Mouse (Mus musculus): ENCODE results near the gene Magea1. TPM values are rescaled to one million over a fixed set of nuclear protein-coding genes. Genes with fewer than 3 reads are reported as not detected.
"Not testable (repeated sequence)": the region's sequence is repeated elsewhere in the genome, so short reads cannot be mapped to it uniquely, and the experiment has no call there.

Magea1 gene
- polyA plus RNA-seq (2012; rRNA removed): not detected in 2 replicates
- not detected in 2 replicates for polyA plus RNA-seq (2014; fragmentation: Nextera tagmentation; extraction: Ambion mirVana)

DNA sequence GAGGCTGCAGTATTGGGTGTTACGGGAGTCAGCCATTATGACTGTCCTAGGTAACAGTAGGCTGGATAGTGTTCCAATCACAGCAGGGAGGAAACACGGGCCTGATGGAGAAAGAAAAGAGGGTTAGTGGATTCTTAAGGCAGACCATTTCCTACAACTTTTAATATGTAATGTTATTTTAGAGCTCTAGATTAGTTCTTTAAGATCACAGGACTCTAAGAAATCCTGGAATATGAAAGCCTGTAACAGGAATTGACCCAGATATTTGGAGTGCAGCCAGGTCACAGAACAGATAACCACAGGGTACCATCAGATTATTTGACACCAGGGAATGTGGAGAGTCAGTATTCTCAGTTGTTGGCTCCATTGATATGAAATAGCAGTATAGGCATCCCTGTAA lies at the start of gene Magea1:
Gene Magea1 (minus strand): TSS at position 101 of the 400 bp plus-strand sequence.
- H3K4me2 ChIP-seq (ENCODE audit: low read depth); H3K27me3 ChIP-seq (ENCODE audit: control insufficient read depth, insufficient read depth, low read length); H3K4me3 ChIP-seq (ENCODE audit: insufficient read depth in 1 of 2, low read depth in 2 of 2, low read length in 2 of 2); H3K9me3 ChIP-seq (ENCODE audit: control insufficient read depth, low read length); H3K9ac ChIP-seq (replicated peaks); H3K27ac ChIP-seq; ATAC-seq (ENCODE audit: insufficient read depth); H3K36me3 ChIP-seq (replicated peaks; ENCODE audit: control insufficient read depth, insufficient read depth, low read depth); H3K4me1 ChIP-seq (replicated peaks; ENCODE audit: control insufficient read depth in 2 of 2, insufficient read depth in 2 of 2, low read length in 1 of 2); DNase-seq (ENCODE audit: low read depth in 3 of 3, low spot score in 3 of 3): not testable (repeated sequence)
- 78% methylated on average over 1 of the region's 2 CpGs for WGBS (ENCODE audit: insufficient replicate concordance)

DNA sequence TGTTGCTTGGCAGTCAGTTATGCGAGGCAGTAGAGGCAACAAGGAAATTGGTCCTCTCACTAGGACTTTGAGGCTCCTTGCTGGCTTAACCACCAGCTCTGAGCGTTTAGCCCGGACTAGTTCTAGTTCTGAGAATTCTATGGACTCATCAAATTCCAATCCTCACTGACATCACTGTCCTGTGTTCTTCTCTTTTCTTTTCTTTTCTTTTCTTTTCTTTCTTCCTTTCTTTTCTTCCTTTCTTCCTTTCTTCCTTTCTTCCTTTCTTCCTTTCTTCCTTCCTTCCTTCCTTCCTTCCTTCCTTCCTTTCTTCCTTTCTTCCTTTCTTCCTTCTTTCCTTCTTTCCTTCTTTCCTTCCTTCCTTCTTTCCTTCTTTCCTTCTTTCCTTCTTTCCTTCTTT lies 38.7 kb upstream of the Magea1 start, which contains the start of gene Cldn34b2:
Gene Cldn34b2 (minus strand): TSS at position 101 of the 400 bp plus-strand sequence.
- not testable (repeated sequence) for H3K27ac ChIP-seq; H3K27me3 ChIP-seq (ENCODE audit: control insufficient read depth, insufficient read depth, low read length); H3K9me3 ChIP-seq (ENCODE audit: control insufficient read depth, low read length); H3K4me1 ChIP-seq (replicated peaks; ENCODE audit: control insufficient read depth in 2 of 2, insufficient read depth in 2 of 2, low read length in 1 of 2); DNase-seq (ENCODE audit: low read depth in 3 of 3, low spot score in 3 of 3); ATAC-seq (ENCODE audit: insufficient read depth); H3K4me2 ChIP-seq (ENCODE audit: low read depth); H3K4me3 ChIP-seq (ENCODE audit: insufficient read depth in 1 of 2, low read depth in 2 of 2, low read length in 2 of 2); H3K36me3 ChIP-seq (replicated peaks; ENCODE audit: control insufficient read depth, insufficient read depth, low read depth); H3K9ac ChIP-seq (replicated peaks)
- WGBS (ENCODE audit: insufficient replicate concordance): 58% methylated on average over 3 of the region's 3 CpGs

GRCm38 (mm10) chrX:155098024-155098423 lies 8.4 kb upstream of the Magea1 start:
- no peaks in the 10 kb centered on the region for H3K9me3 ChIP-seq (ENCODE audit: control insufficient read depth, low read length)
- H3K36me3 ChIP-seq (replicated peaks; ENCODE audit: control insufficient read depth, insufficient read depth, low read depth): no peaks in the 10 kb centered on the region
- no peak overlapping the region for H3K27ac ChIP-seq
- H3K27me3 ChIP-seq (ENCODE audit: control insufficient read depth, insufficient read depth, low read length): no peaks in the 10 kb centered on the region
- no peak for DNase-seq (ENCODE audit: low read depth in 3 of 3, low spot score in 3 of 3)
- no peaks in the 10 kb centered on the region for H3K4me1 ChIP-seq (replicated peaks; ENCODE audit: control insufficient read depth in 2 of 2, insufficient read depth in 2 of 2, low read length in 1 of 2)
- H3K4me3 ChIP-seq (ENCODE audit: insufficient read depth in 1 of 2, low read depth in 2 of 2, low read length in 2 of 2): no peak overlapping the region
- TF ChIP-seq EP300 (IDR thresholded peaks at IDR 0.05; ENCODE audit: low read depth) (no peak), CTCF (IDR thresholded peaks at IDR 0.05; ENCODE audit: low read depth) (no peak)
- H3K4me2 ChIP-seq (ENCODE audit: low read depth): no peak overlapping the region
- ATAC-seq (ENCODE audit: insufficient read depth): no peak
- no peak overlapping the region for H3K9ac ChIP-seq (replicated peaks)

DNA sequence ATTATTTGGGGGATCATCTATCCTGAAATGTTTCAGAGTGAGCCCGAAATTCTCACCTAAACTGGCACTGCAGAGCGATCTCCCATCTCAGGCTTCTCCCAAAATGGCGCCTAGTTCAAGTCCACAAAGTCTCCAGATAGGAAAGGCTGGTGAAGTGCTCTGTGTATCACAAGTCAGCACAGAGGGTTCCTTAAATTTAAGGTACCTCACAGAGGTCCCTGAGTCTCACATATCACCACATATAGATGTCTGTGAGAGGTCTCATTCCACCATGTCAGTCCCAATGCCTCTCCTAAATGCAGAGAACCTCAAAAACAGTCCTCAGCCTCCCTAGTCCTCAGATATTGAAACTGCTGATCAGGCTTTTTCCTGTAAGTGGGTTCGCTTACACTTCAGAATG lies 4.0 kb upstream of the Magea1 start, which contains the start of gene Magea2:
Gene Magea2 (minus strand): TSS at position 101 of the 400 bp plus-strand sequence.
- not testable (repeated sequence) for H3K4me2 ChIP-seq (ENCODE audit: low read depth); ATAC-seq (ENCODE audit: insufficient read depth); H3K9ac ChIP-seq (replicated peaks); DNase-seq (ENCODE audit: low read depth in 3 of 3, low spot score in 3 of 3); H3K36me3 ChIP-seq (replicated peaks; ENCODE audit: control insufficient read depth, insufficient read depth, low read depth); H3K4me3 ChIP-seq (ENCODE audit: insufficient read depth in 1 of 2, low read depth in 2 of 2, low read length in 2 of 2); H3K4me1 ChIP-seq (replicated peaks; ENCODE audit: control insufficient read depth in 2 of 2, insufficient read depth in 2 of 2, low read length in 1 of 2); H3K9me3 ChIP-seq (ENCODE audit: control insufficient read depth, low read length); H3K27ac ChIP-seq; H3K27me3 ChIP-seq (ENCODE audit: control insufficient read depth, insufficient read depth, low read length)
- 57% methylated on average over 3 of the region's 4 CpGs for WGBS (ENCODE audit: insufficient replicate concordance)

DNA sequence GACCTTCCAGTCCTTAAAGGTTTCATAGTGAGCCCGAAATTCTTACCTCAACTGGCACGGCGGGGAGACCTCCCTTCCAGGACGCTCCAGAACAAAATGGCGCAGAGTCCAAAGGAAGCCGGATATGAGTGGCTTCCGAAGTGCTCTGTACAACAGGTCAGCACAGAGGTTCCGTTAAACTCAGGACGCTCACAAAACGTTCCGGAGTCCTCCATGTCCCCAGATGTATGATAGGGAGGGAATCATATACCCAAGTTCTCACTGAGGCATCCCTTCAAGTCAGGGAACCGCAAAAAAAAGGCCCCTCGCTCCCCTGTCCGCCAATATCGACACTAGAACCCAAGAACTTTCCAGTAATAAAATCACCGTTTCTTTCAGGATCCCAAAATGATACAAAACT lies 26.5 kb downstream of the Magea1 start, which contains the start of gene Magea5:
Gene Magea5 (minus strand): TSS at position 101 of the 400 bp plus-strand sequence.
- not testable (repeated sequence) for H3K4me3 ChIP-seq (ENCODE audit: insufficient read depth in 1 of 2, low read depth in 2 of 2, low read length in 2 of 2); H3K27ac ChIP-seq; ATAC-seq (ENCODE audit: insufficient read depth); H3K9me3 ChIP-seq (ENCODE audit: control insufficient read depth, low read length); H3K4me2 ChIP-seq (ENCODE audit: low read depth); H3K9ac ChIP-seq (replicated peaks); H3K36me3 ChIP-seq (replicated peaks; ENCODE audit: control insufficient read depth, insufficient read depth, low read depth); H3K4me1 ChIP-seq (replicated peaks; ENCODE audit: control insufficient read depth in 2 of 2, insufficient read depth in 2 of 2, low read length in 1 of 2); H3K27me3 ChIP-seq (ENCODE audit: control insufficient read depth, insufficient read depth, low read length); DNase-seq (ENCODE audit: low read depth in 3 of 3, low spot score in 3 of 3)
- 75% methylated on average over 13 of the region's 16 CpGs for WGBS (ENCODE audit: insufficient replicate concordance)

Other genes starting within 250 kb of the Magea1 start
- gene Cldn34b1, start 199.5 kb downstream of the Magea1 start, polyA plus RNA-seq (2012; rRNA removed): not detected in 2 replicates
- not detected in 2 replicates for gene Cldn34b1, start 199.5 kb downstream of the Magea1 start, polyA plus RNA-seq (2014; fragmentation: Nextera tagmentation; extraction: Ambion mirVana)
- not detected in 2 replicates for gene Magea6, start 153.8 kb downstream of the Magea1 start, polyA plus RNA-seq (2012; rRNA removed)
- gene Magea6, start 153.8 kb downstream of the Magea1 start, polyA plus RNA-seq (2014; fragmentation: Nextera tagmentation; extraction: Ambion mirVana): not detected in 2 replicates
- gene Magea3, start 140.3 kb downstream of the Magea1 start, polyA plus RNA-seq (2012; rRNA removed): not detected in 2 replicates
- not detected in 2 replicates for gene Magea3, start 140.3 kb downstream of the Magea1 start, polyA plus RNA-seq (2014; fragmentation: Nextera tagmentation; extraction: Ambion mirVana)
- gene Magea8, start 93.9 kb downstream of the Magea1 start, polyA plus RNA-seq (2012; rRNA removed): not detected in 2 replicates
- not detected in 2 replicates for gene Magea8, start 93.9 kb downstream of the Magea1 start, polyA plus RNA-seq (2014; fragmentation: Nextera tagmentation; extraction: Ambion mirVana)
- not detected in 2 replicates for gene Magea5, start 26.6 kb downstream of the Magea1 start, polyA plus RNA-seq (2012; rRNA removed)
- gene Magea5, start 26.6 kb downstream of the Magea1 start, polyA plus RNA-seq (2014; fragmentation: Nextera tagmentation; extraction: Ambion mirVana): not detected in 2 replicates
- not detected in 2 replicates for gene Magea2, start 3.9 kb upstream of the Magea1 start, polyA plus RNA-seq (2012; rRNA removed)
- gene Magea2, start 3.9 kb upstream of the Magea1 start, polyA plus RNA-seq (2014; fragmentation: Nextera tagmentation; extraction: Ambion mirVana): not detected in 2 replicates
- not detected in 2 replicates for gene Cldn34b2, start 38.6 kb upstream of the Magea1 start, polyA plus RNA-seq (2012; rRNA removed)
- not detected in 2 replicates for gene Cldn34b2, start 38.6 kb upstream of the Magea1 start, polyA plus RNA-seq (2014; fragmentation: Nextera tagmentation; extraction: Ambion mirVana)
- 22.6 and 39.2 TPM in 2 replicates for gene Sat1, start 126.7 kb upstream of the Magea1 start, polyA plus RNA-seq (2012; rRNA removed)
- gene Sat1, start 126.7 kb upstream of the Magea1 start, polyA plus RNA-seq (2014; fragmentation: Nextera tagmentation; extraction: Ambion mirVana): 94.8 and 98.5 TPM in 2 replicates
- 3.2 and 5.9 TPM in 2 replicates for gene Acot9, start 172.7 kb upstream of the Magea1 start, polyA plus RNA-seq (2012; rRNA removed)
- 11.4 and 12.9 TPM in 2 replicates for gene Acot9, start 172.7 kb upstream of the Magea1 start, polyA plus RNA-seq (2014; fragmentation: Nextera tagmentation; extraction: Ambion mirVana)